Mouse (Mus musculus) liver, adult 2 months (tissue): Measurements from ENCODE around the gene Ifitm1.

Experiments used
- CTCF ChIP-seq: fragments of 200-500 bp; IDR thresholded peaks from 2 replicates; pipeline ENCODE4 v1.5.1; 2011; ENCODE audit warnings: low read depth, low read length, control low read depth
- POLR2A ChIP-seq: fragments of 200-500 bp; IDR thresholded peaks from 2 replicates; pipeline ENCODE4 v1.6.1; 2011; ENCODE audit warnings: low read length, control low read depth; ENCODE audit not compliant: insufficient read depth; ENCODE audit errors: extremely low read depth

DNA sequence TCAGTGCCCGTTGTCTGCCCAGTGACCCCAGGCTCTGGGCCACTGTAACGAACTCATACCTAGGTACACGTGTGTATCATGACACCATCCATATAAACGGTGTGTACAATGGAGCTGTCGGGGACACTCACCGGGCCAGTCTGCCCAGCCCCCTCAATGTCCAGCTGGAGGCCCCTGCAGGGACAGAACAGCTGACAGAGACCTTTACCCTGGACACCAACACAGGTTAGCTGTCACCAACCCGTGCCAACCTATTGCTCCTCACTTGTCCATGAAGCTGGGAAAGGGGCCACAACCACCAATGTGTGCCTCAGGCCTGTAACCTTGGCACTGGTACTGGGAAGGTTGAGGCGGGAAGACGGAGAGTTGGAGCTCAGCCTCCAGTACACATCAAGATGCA lies 24.7 kb upstream of the Ifitm1 start:
- TF ChIP-seq POLR2A (no peak), CTCF (no peak)
